Mouse (Mus musculus) kidney, postnatal 0 days (tissue): ENCODE data around the gene Zfp574. TPM values are rescaled to one million over a fixed set of nuclear protein-coding genes. Genes with fewer than 3 reads are reported as not detected.
A peak's percentile ranks its signal among the peaks of the same experiment; 100 is the strongest.

ENCODE experiments used
- ATAC-seq: fragments of 200-750 bp; cut with Nextera tagmentation; replicated peaks from 2 replicates; pipeline ENCODE4 v1.8.0; 2017; ENCODE audit warnings: low read depth, moderate number of reproducible peaks, moderate TSS enrichment, moderate library complexity; ENCODE audit not compliant: low FRiP score
- DNase-seq: peaks from one replicate; pipeline ENCODE4 v3.0.0-alpha.2; 2016; ENCODE audit warnings: low spot score
- H3K27ac ChIP-seq: fragments of 300-500 bp; sonication (generic); 2 replicates; pipeline ENCODE4 v1.5.1; 2014; ENCODE audit warnings: mild to moderate bottlenecking
- H3K27me3 ChIP-seq: fragments of 300-500 bp; sonication (generic); 2 replicates; pipeline ENCODE4 v1.6.1; 2014; ENCODE audit warnings: low read length, mixed read lengths; ENCODE audit not compliant: insufficient read depth
- H3K36me3 ChIP-seq: fragments of 300-500 bp; sonication (generic); 2 replicates; pipeline ENCODE4 v1.6.1; 2014; ENCODE audit warnings: low read length, mixed read lengths; ENCODE audit not compliant: insufficient read depth
- H3K4me1 ChIP-seq: fragments of 300-500 bp; sonication (generic); replicated peaks from 2 replicates; pipeline ENCODE4 v1.6.1; 2014; ENCODE audit warnings: antibody characterized with exemption, low read length, mixed read lengths; ENCODE audit not compliant: insufficient read depth
- H3K4me2 ChIP-seq: fragments of 300-500 bp; sonication (generic); 2 replicates; pipeline ENCODE4 v1.6.1; 2014; ENCODE audit warnings: mild to moderate bottlenecking, low read length, moderate library complexity, mixed read lengths
- H3K4me3 ChIP-seq: fragments of 300-500 bp; sonication (generic); replicated peaks from 2 replicates; pipeline ENCODE4 v1.5.1; 2014; ENCODE audit warnings: low read depth, low read length
- H3K9ac ChIP-seq: fragments of 300-500 bp; sonication (generic); 2 replicates; pipeline ENCODE4 v1.6.1; 2014; ENCODE audit warnings: low read depth, low read length
- H3K9me3 ChIP-seq: fragments of 300-500 bp; sonication (generic); replicated peaks from 2 replicates; pipeline ENCODE4 v1.6.1; 2016; ENCODE audit warnings: low read length, inconsistent platforms, mixed read lengths
- CTCF ChIP-seq: IDR thresholded peaks from 2 replicates; pipeline ENCODE4 v1.5.1; 2016; ENCODE audit warnings: antibody characterized with exemption, low read depth, mild to moderate bottlenecking, moderate library complexity
- WGBS: fragments of 180-500 bp; shearing (Covaris S2); extraction: QIAGEN DNeasy Blood & Tissue Kit; methylation state at CpG from one replicate; pipeline ENCODE4 v1.1.7; 2014; 5-methylcytosine and 5-hydroxymethylcytosine counted together
- polyA plus RNA-seq: library from polyadenylated mRNA; unstranded; fragments of >200 nt; fragmentation: Nextera tagmentation; extraction: Ambion mirVana; gene quantifications from 2 replicates; pipeline ENCODE4 v1.2.1, GENCODE M21; 2015

Gene Zfp574
- polyA plus RNA-seq, 1 experiment from 2014 or later, result 23.5 TPM

DNA sequence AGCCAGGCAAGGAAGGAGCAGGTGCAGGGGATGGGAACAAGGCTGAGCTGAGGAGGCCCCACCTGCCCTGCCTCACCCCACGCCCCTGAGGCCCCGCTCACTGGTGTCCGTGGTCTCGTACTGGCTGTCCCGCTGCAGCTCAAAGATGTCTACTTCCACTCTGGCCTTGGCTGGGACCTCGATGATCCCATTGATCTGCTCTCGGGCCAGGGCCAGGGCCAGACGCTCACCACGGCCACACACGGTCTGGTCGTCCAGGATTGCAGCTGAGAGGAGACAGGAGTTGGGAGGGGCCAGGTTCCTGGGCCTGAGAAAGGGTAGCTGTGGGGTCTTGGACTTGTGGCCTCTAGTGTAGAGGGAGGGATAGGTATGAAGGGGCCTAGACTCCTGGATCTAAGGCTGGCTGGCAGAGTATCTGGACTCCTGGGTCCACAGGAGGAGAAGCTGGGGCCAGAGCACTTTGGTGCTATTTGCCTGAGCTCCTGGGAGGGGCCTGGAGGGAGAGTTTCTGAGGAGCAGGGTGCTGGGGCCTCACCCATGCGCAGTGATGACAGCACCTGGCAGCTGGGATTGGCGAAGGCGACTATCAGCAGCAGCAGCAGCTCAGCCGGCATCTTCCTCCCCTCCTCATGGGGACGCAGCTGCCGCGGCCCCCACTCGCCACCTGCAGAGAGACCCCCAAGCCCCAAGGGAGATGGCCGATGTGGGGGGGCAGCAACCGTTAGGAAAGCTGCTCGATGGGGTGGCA, 4.3 kb upstream of the Zfp574 start:
- DNase-seq (no peak), ATAC-seq (no peak)
- Histone ChIP-seq H3K4me2 (no peak overlapping the region), H3K4me3 (no peak overlapping the region), H3K27ac (no peak overlapping the region), H3K36me3 (peaks cover 18% of the 10 kb centered on the region; the same call in 1 of the 2 replicates), H3K9me3 (no peaks in the 10 kb centered on the region), H3K4me1 (peaks cover 8% of the 10 kb centered on the region; the same call in 1 of the 2 replicates), H3K9ac (no peak overlapping the region), H3K27me3 (no peaks in the 10 kb centered on the region)
- TF ChIP-seq CTCF, result no peak
- WGBS, result 86% methylated on average over 22 of the region's 22 CpGs

DNA sequence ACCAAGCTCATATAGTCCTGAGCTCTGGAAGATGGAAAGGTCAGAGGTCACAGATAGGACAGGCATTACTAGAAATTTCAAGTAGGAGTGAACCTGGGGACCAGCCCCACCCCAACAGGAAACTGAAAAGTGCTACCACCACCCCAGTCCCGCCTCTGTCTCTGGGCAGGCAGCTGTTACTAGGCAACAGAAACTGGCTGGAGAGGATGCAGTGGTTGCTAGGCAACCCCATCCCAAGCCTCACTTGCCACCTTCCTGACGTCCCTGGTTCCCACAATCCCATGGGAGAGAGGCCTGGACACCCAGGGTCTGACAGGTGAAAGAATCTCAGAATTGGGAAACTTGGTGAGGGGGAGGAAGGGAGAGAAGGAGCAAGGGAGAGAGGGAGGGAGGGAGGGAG, 3.6 kb upstream of the Zfp574 start:
- no peak for TF ChIP-seq CTCF
- no peak overlapping the region for H3K4me3 ChIP-seq
- 41% methylated on average over 2 of the region's 2 CpGs for WGBS
- DNase-seq (no peak), ATAC-seq (no peak)
- H3K27me3 ChIP-seq, result no peaks in the 10 kb centered on the region
- H3K4me2 ChIP-seq, result no peak overlapping the region
- no peak overlapping the region for H3K9ac ChIP-seq
- peaks cover 11% of the 10 kb centered on the region; the same call in 1 of the 2 replicates for H3K4me1 ChIP-seq
- no peak overlapping the region for H3K27ac ChIP-seq
- H3K36me3 ChIP-seq, result 0 out of 2 replicates have a peak, but pooled peaks cover 18% of the 10 kb centered on the region
- H3K9me3 ChIP-seq, result no peaks in the 10 kb centered on the region

DNA sequence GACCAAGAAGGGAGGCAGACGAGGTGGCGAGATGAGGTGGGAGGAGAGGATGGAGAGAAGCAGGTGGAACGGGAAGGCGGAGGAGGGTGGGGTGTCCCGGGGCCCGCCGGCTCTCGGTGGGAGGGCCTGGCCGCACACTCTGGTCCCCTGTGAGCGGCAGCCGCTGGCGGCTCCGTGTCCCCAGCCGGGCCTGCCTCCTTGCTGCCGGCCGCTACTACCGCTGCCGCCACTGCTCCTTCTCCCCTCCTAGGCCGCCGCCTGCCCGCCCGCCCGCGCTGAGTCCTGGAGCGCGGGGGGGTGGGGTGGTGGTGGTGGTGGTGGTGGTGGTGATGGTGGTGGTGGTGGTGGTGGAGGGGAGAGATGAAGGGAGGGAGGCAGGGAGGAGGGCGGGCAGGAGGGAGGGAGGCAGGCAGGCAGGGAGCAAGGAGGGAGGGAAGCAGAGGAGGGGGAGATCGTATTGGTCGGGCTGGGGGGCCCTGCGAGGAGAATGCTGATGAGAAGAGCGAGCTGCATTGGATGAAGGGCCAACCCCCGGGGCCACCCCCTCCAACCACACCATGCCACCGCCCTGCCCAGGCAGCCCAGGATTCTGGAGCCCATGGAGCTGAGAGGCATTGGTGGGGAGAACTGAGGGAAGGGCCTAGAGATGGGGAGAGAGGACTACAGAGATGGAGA, 486 bp downstream of the Zfp574 start:
- peak overlapping the region; percentile 91 for H3K4me2 ChIP-seq
- H3K9me3 ChIP-seq, result no peaks in the 10 kb centered on the region
- no peaks in the 10 kb centered on the region for H3K27me3 ChIP-seq
- peak overlapping the region; percentile 82 for H3K9ac ChIP-seq
- H3K4me1 ChIP-seq, result peaks cover 19% of the 10 kb centered on the region; the same call in 1 of the 2 replicates
- 1% methylated on average over 14 of the region's 33 CpGs for WGBS
- DNase-seq (peak; percentile 78), ATAC-seq (no peak)
- peak overlapping the region; percentile 62 for H3K4me3 ChIP-seq
- H3K27ac ChIP-seq, result peak overlapping the region; percentile 82
- peak; percentile 14; the same call in 1 of the 2 replicates for TF ChIP-seq CTCF
- 0 out of 2 replicates have a peak, but pooled peaks cover under 1% of the 10 kb centered on the region for H3K36me3 ChIP-seq

DNA sequence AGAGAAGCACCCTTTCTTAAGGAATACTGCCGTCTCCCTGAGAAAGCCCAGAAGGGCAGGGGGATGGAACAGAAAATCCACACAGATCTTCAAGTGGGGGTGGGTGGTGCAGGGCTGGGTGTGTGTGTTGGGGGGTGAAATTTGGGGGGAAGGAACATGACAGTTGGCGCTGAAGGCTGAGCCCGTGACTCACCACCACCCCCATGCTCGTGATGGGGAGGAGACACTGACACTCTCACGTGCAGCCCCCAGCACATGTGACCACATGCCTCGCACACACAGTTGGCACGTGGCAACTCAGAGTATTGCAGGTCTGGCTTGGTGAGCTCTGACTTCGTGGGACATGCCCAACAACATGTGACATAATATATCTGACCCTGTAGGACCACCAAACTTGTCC, 1.6 kb downstream of the Zfp574 start:
- no peaks in the 10 kb centered on the region for H3K36me3 ChIP-seq
- DNase-seq, result no peak
- H3K9ac ChIP-seq, result no peak overlapping the region
- no peak overlapping the region for H3K27ac ChIP-seq
- no peak overlapping the region for H3K4me2 ChIP-seq
- no peak overlapping the region for H3K4me3 ChIP-seq
- TF ChIP-seq CTCF, result no peak
- H3K27me3 ChIP-seq, result no peaks in the 10 kb centered on the region
- 74% methylated on average over 8 of the region's 8 CpGs for WGBS
- H3K4me1 ChIP-seq, result peaks cover 27% of the 10 kb centered on the region
- no peaks in the 10 kb centered on the region for H3K9me3 ChIP-seq
- no peak for ATAC-seq

DNA sequence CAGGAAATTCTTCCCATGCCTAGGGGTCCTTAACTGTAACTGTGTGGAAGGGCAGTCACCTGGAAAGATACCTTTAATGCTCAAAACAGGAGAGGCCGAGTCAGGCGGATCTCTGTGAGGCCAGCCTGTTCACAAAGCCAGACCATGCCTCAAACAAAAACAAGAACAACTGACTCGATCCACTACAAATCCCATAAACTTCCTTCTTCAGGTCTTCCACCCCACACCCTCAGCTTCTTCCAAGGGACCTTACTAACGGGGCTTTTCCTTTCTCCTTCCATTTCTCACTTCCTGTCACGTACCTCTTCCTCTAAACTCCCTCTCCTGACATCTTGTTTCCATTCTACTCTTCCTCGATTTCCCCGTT, 3.9 kb downstream of the Zfp574 start:
- DNase-seq, result peak; percentile 40
- peak overlapping the region; percentile 55; the same call in 1 of the 2 replicates for H3K9ac ChIP-seq
- H3K36me3 ChIP-seq, result peaks cover 16% of the 10 kb centered on the region
- peak overlapping the region; percentile 49 for H3K4me2 ChIP-seq
- peaks cover 29% of the 10 kb centered on the region for H3K4me1 ChIP-seq
- WGBS, result 17% methylated on average over 7 of the region's 7 CpGs
- no peaks in the 10 kb centered on the region for H3K9me3 ChIP-seq
- H3K27me3 ChIP-seq, result no peaks in the 10 kb centered on the region
- peak overlapping the region; percentile 34 for H3K4me3 ChIP-seq
- H3K27ac ChIP-seq, result peak overlapping the region; percentile 94
- ATAC-seq, result no peak
- TF ChIP-seq CTCF, result no peak

DNA sequence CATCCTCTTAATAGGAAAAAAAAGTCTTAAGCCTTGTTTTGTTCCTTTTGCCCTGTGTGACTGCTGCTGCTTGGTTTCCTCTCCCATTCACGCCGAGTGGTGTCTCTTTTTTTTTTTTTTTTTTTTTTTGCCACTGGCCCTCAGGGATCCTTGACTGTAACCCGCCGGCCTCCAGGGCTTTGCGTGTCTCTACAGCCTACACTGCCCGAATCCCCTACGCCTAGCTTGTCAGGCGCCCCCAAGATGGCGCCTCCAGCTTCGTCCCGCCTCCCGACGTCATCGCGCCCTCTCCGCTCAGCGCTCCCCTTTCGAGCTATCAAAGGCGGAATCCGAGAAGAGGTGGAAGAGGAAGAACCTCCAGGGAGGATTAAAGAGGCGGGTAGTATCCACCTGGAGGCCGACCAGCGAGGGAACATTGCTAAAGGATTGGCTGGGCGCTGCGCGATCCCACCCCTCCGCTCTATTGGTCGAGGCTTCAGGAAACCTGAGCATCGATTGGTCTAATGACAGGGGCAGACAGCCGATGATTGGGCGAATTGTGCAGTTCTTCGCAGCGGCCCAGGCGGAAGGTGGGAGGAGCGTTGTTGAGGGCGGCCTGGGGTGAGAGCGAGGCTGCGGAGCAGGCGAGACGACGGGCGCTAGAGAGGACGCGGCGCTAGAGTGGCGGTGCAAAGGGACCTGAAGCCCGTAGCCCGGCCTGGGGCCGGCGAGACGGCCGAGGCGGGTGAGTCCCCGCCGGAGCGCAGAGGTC, 4.5 kb downstream of the Zfp574 start:
- Histone ChIP-seq H3K4me3 (peak overlapping the region; percentile 91), H3K9ac (peak overlapping the region; percentile 96), H3K27me3 (no peaks in the 10 kb centered on the region), H3K27ac (peak overlapping the region; percentile 94), H3K4me2 (peak overlapping the region; percentile 73), H3K9me3 (no peaks in the 10 kb centered on the region), H3K4me1 (peaks cover 27% of the 10 kb centered on the region), H3K36me3 (peaks cover 22% of the 10 kb centered on the region)
- DNase-seq (peak; percentile 100), ATAC-seq (peak; percentile 98)
- WGBS, result under 1% methylated on average over 56 of the region's 56 CpGs
- TF ChIP-seq CTCF, result no peak
